Mouse (Mus musculus): Measurements from ENCODE around the gene Dnpep. TPM values are rescaled to one million over a fixed set of nuclear protein-coding genes. Genes with fewer than 3 reads are reported as not detected.

Dnpep gene
- total RNA-seq, 2 experiments from 2014 or later, result 49.4 to 53.0 TPM

DNA sequence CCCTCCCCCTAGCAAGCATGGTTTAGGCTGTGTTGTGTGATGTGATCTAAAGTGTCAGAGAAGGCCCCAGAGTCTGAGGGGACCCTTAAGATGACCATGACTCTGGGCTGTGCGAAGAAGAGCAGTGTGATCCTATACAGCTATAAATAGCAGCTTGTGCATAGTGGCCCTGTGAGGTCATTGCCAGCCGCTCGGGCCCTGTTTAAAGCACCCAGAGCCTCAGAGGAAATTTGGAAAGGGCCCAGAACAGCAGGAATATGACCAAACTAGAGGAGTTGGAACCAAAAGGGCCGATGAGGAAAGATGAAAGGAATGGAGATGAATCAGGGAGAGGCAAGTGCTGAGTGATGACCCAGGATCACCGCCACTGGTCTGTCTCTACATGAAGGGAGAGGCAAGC, 29.5 kb upstream of the Dnpep start:
- intact Hi-C loops (cut with DNase I), result no loop called here
- TF ChIP-seq CTCF (IDR thresholded peaks at IDR 0.05), result no peak

DNA sequence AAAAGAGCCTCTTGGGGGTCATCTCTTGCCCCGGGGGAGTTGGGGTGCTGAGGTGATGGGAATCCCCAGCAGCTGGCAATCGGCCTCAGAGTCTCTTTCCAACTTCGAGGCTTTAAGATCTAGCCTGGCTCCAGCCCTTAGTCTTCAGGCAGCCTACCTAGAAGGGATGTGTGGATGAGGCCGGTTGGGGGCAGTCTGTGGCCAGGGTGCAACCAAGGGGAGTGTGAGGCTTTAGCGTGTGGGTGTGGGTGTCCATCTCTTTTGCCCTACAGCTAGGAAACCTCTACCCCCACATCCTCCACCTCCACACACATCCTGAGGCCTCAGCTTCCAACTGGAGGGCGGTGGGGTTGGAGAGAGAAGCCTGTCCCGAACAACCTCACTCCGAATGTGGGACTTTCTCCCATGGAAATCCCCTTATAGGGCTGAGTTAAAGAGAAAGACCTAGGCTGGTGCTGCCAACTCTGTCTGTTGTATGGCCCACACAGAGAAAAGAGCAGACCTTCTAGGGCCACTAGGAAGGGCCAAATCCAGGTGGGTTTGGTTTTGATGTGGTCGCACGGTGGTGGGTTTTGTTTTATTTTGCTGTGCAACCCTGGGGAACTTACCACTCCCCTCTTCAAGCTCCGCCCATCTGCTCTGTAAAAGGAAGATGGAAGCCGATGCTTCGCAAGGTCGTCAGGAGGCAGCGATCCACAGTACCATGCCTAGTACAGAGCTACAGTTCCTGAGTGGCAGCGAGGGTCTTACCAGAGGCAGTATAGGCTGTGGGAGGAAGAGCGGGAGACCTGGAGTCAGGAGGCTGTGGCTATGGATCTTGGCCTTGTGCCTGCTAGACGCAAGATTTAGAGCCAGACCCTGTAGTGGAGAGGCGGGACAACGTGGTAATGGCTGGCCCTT, 27.5 kb upstream of the Dnpep start:
- Histone ChIP-seq H3K27ac (no peak overlapping the region), H3K4me3 (no peak overlapping the region)
- DNase-seq (ENCODE audit: extremely low spot score in 1 of 2, low spot score in 2 of 2), result no peak
- intact Hi-C loops (cut with DNase I), result no loop called here
- no peak for TF ChIP-seq CTCF (IDR thresholded peaks at IDR 0.05)

More for the DNA sequence above, 29.5 kb upstream of the Dnpep start:
- DNase-seq (ENCODE audit: extremely low spot score in 1 of 2, low spot score in 2 of 2), result no peak
- no peak overlapping the region for H3K27ac ChIP-seq
- H3K4me3 ChIP-seq, result no peak overlapping the region

DNA sequence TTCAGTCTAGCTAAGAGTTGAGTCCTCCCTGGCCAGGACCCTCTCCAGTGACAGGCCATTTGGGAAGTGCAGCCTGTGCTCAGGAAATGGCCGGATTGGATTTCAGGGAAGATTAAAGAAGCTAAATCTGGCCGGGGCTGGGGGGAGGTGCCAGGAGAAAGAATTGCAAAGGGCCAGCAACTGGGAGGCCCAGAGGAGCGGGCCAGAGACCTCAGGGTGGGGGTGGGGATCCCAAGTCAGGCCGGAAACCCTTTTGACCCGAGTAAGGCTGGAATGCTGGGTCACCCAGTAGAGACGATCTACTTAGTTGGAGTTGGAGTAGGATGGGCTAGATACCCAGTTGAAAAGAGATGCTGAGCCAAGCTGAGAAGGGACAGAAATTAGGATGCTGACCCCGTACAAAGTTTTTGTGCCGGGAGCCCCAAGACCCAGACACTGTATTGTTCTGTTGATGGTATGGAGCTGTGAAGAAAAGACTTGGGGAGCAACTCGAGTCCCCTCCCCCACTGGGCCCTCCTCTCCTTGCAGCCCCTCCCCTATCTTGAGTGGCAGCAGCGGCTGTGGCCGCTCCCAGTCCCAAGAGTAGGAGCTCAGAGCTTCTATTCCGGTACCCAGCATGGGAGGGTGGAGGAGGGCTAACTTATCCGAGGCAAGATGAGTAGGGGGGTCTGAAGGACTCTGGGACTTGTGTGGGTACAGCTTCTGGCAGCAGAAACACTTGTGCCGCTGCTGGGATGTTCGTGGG, 26.7 kb upstream of the Dnpep start:
- no peak overlapping the region for H3K27ac ChIP-seq
- intact Hi-C loops (cut with DNase I), result loop anchor here (5.0 kb wide), 3 partner anchors 43 to 253 kb away; no protein-coding TSS in a partner anchor
- no peak for TF ChIP-seq CTCF (IDR thresholded peaks at IDR 0.05)
- no peak overlapping the region for H3K4me3 ChIP-seq
- DNase-seq (ENCODE audit: extremely low spot score in 1 of 2, low spot score in 2 of 2), result no peak

DNA sequence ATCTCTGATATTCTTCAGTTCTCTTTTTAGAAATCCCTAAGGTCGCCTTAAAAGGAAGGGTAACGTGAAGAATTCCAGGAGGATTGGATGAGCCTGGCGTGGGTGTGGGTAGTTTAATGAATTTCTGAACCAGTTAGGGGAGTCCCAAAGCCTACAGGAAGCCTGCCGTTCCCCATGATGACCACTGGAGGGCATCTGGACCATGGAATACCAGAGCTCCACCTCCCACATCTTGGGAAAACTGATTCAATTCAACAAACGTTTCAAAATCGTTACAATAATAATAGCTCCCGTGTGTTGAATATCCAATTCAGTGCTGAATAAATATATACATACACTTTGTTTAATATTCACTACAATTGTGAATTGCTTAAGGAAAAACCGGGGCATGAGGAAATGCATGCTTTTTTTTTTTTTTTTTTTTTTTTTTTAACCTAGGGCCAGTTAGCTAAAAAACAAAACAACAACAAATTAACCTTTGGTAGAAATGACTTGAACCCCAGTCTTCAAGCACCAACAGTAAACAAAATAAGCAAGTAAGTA, 25.2 kb upstream of the Dnpep start:
- intact Hi-C loops (cut with DNase I), result loop anchor here (1.0 to 5.0 kb wide), 4 partner anchors 44 to 254 kb away; no protein-coding TSS in a partner anchor
- peak; percentile 96 for TF ChIP-seq CTCF (IDR thresholded peaks at IDR 0.05)
- no peak overlapping the region for H3K4me3 ChIP-seq
- H3K27ac ChIP-seq, result no peak overlapping the region
- DNase-seq (ENCODE audit: extremely low spot score in 1 of 2, low spot score in 2 of 2), result peak; percentile 68 to 75

DNA sequence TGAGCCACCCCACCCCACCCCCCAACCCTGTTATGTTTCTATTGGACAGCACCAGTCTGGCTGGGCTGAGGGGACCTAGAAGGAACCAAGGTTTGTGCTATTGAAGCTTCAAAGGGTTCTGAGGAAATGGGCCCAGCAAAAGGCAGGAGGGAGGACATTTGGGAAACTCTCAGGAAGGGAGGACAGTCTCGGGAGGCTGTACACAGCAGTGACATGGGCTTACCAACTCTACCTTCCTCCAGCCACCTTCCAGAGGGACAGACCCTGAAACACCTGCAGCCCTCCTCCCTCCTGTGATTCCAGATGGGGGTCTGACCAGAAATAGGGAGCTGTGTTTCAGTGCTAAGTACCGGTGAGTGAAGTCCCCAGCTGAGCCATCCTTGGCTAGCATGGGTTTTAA, 22.7 kb upstream of the Dnpep start:
- intact Hi-C loops (cut with DNase I), result loop anchor here (5.0 kb wide), 3 partner anchors 47 to 257 kb away; no protein-coding TSS in a partner anchor
- no peak for DNase-seq (ENCODE audit: extremely low spot score in 1 of 2, low spot score in 2 of 2)
- TF ChIP-seq CTCF (IDR thresholded peaks at IDR 0.05), result no peak
- no peak overlapping the region for H3K27ac ChIP-seq
- no peak overlapping the region for H3K4me3 ChIP-seq

GRCm38 (mm10) chr1:75339337-75339736, 21.5 kb upstream of the Dnpep start:
- DNase-seq (ENCODE audit: extremely low spot score in 1 of 2, low spot score in 2 of 2), result no peak
- Histone ChIP-seq H3K4me3 (no peak overlapping the region), H3K27ac (peak overlapping the region; percentile 34; the same call in 1 of the 2 replicates)
- intact Hi-C loops (cut with DNase I), result no loop called here
- no peak for TF ChIP-seq CTCF (IDR thresholded peaks at IDR 0.05)

DNA sequence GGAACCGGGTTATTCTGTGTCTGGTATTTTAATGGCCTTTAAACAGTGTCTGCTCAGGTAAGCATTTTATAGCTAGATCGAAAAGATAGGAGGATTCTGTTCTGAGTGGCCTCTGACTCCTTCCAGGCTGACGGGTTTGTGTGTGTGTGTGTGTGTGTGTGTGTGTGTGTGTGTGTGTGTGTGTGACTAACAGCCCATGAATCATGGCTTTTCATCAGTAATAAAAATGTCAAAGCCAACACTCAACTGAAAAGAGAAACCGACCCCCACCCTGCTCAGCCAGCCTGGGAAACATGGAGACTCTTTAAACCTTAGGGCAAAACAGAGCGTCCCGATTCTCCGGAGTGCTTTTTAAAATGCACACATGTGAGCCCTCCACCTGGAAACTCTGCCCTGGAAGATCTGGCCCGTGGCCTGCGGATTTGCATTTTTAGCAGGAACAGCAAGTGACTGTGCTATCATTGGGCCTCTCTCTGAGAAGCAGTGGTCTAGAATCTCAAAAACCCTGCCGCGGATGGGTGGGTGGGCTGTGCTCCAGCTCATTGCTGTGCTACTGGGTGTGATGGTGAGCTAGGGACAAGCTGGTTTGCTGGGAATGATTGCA, 20.4 kb upstream of the Dnpep start:
- no peak for TF ChIP-seq CTCF (IDR thresholded peaks at IDR 0.05)
- DNase-seq (ENCODE audit: extremely low spot score in 1 of 2, low spot score in 2 of 2), result no peak
- Histone ChIP-seq H3K4me3 (no peak overlapping the region), H3K27ac (no peak overlapping the region)
- intact Hi-C loops (cut with DNase I), result no loop called here

GRCm38 (mm10) chr1:75337097-75337496, 19.3 kb upstream of the Dnpep start:
- Histone ChIP-seq H3K4me3 (no peak overlapping the region), H3K27ac (no peak overlapping the region)
- TF ChIP-seq CTCF (IDR thresholded peaks at IDR 0.05), result no peak
- intact Hi-C loops (cut with DNase I), result no loop called here
- DNase-seq (ENCODE audit: extremely low spot score in 1 of 2, low spot score in 2 of 2), result no peak

DNA sequence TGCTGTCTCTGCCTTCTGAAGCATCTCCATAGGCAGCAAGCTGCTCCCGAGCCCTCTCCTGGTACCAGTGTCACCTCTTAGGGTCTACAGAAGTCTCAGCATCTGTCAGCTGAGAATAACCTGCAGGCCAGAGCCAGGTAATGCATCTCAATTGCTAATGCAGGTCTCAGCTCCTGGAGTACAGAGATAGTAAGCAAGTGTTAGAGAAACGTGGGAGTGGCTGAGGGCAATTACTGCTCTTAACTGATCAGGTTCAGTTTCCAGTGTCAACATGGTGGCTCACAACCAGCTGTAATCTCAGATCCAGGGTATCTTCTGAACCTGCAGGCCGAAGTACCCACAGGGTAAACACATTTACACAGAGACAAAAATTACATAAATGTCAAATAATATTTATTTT, 18.7 kb upstream of the Dnpep start:
- no peak for TF ChIP-seq CTCF (IDR thresholded peaks at IDR 0.05)
- no peak for DNase-seq (ENCODE audit: extremely low spot score in 1 of 2, low spot score in 2 of 2)
- intact Hi-C loops (cut with DNase I), result no loop called here

DNA sequence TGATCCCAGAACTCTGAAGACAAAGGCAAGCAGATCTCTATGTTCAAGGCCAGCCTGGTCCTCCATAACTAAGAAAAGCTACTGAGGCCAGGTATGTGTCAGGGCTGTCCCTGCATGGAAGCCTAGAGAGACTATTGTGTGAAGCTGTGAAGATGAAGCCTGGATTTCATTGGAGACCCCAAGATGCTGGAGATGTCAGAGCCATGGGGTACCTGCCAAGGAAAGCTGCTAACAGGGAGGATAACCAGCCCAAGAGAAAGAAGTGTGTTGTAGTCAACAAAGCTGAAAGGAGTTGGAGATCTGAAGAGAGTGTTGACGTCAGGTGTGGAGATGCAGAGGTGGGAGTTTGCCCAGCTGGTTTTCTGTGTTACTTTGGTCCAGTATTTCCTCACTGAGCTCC, 13.5 kb upstream of the Dnpep start:
- intact Hi-C loops (cut with DNase I), result no loop called here
- Histone ChIP-seq H3K4me3 (no peak overlapping the region), H3K27ac (no peak overlapping the region)
- DNase-seq (ENCODE audit: extremely low spot score in 1 of 2, low spot score in 2 of 2), result no peak
- no peak for TF ChIP-seq CTCF (IDR thresholded peaks at IDR 0.05)

More for the DNA sequence above, 18.7 kb upstream of the Dnpep start:
- Histone ChIP-seq H3K27ac (no peak overlapping the region), H3K4me3 (no peak overlapping the region)

GRCm38 (mm10) chr1:75327461-75327860, 9.7 kb upstream of the Dnpep start:
- peak; percentile 3; the same call in 1 of the 2 replicates for TF ChIP-seq CTCF (IDR thresholded peaks at IDR 0.05)
- Histone ChIP-seq H3K4me3 (no peak overlapping the region), H3K27ac (no peak overlapping the region)
- DNase-seq (ENCODE audit: extremely low spot score in 1 of 2, low spot score in 2 of 2), result no peak
- intact Hi-C loops (cut with DNase I), result no loop called here
